Comparison of ENCODE assay signal across 23 mouse cellular contexts in genomic region chr4:124667476-124668033, GRCm38 (mm10). TPM values are rescaled to one million over a fixed set of nuclear protein-coding genes. Genes with fewer than 3 reads are reported as not detected.
A peak's percentile ranks its signal among the peaks of the same experiment; 100 is the strongest.
DNase-seq lines count a peak whose midpoint lies in the region; ATAC-seq lines count a peak whose summit lies in the region.
"Had no signal": no experiment of that assay in that cellular context is flagged by ENCODE, and none has a peak within 500 bp of the region (broad histone marks: within the 10 kb centered on the region; RNA-seq: fewer than 3 reads in every experiment).

No protein-coding gene starts in this region.

- DNase-seq in frontal cortex, postnatal 14 days (ENCODE audit: low spot score in 2 of 2) = no peak
- peak; percentile 56 for DNase-seq in neural tube, embryonic 11.5 days (ENCODE audit: low spot score)
- no peak for DNase-seq in hindbrain, embryonic 14.5 days (ENCODE audit: low spot score)
- DNase-seq in telencephalon, adult 2 months (ENCODE audit: low read depth, low spot score) = peak; percentile 40
- no peak for DNase-seq in left cerebral cortex, postnatal 14 days (ENCODE audit: low spot score in 2 of 2)
- DNase-seq: adrenal gland, adult 2 months; cerebellum, adult 9-10 months; heart, postnatal 36 days; kidney, postnatal 10 days; liver, embryonic 13.5 days; right cerebral cortex, adult 18-20 months had no signal

- H3K27me3 ChIP-seq in neural tube, embryonic 11.5 days (ENCODE audit: control insufficient read depth, insufficient read depth, low read length) = peaks cover 38% of the 10 kb centered on the region
- peaks cover 81% of the 10 kb centered on the region for H3K27me3 ChIP-seq in neural tube, embryonic 15.5 days (replicated peaks)
- H3K27me3 ChIP-seq in hindbrain, embryonic 14.5 days (ENCODE audit: control insufficient read depth, insufficient read depth, low read length) = peaks cover 34% of the 10 kb centered on the region

- peaks cover 32% of the 10 kb centered on the region for H3K4me1 ChIP-seq in neural tube, embryonic 11.5 days (ENCODE audit: control insufficient read depth, insufficient read depth, low read length)
- peaks cover 36% of the 10 kb centered on the region for H3K4me1 ChIP-seq in neural tube, embryonic 15.5 days
- H3K4me1 ChIP-seq in hindbrain, embryonic 14.5 days (replicated peaks; ENCODE audit: control insufficient read depth, insufficient read depth, low read length) = peaks cover 26% of the 10 kb centered on the region

- 14% methylated on average over 14 of the region's 14 CpGs for WGBS in neural tube, embryonic 11.5 days
- 17% methylated on average over 14 of the region's 14 CpGs for WGBS in neural tube, embryonic 15.5 days
- 16% methylated on average over 14 of the region's 14 CpGs for WGBS in hindbrain, embryonic 14.5 days

- H3K27ac ChIP-seq in neural tube, embryonic 11.5 days (ENCODE audit: low read depth, low read length) = peak overlapping the region; percentile 90
- H3K27ac ChIP-seq in neural tube, embryonic 15.5 days (replicated peaks) = no peak overlapping the region
- no peak overlapping the region for H3K27ac ChIP-seq in hindbrain, embryonic 14.5 days
- H3K27ac ChIP-seq: liver, embryonic 13.5 days had no signal

- intact Hi-C loops in left cerebral cortex, postnatal 14 days (cut with DNase I) = loop anchor here (5.0 kb wide), 1 partner anchor 710 kb away; no protein-coding TSS in a partner anchor

- ATAC-seq in frontal cortex, adult (ENCODE audit: low TSS enrichment) = peak; percentile 29; the same call in 1 of the 2 replicates
- ATAC-seq in neural tube, embryonic 11.5 days (ENCODE audit: insufficient read depth, low FRiP score, low TSS enrichment) = peak; percentile 64
- no peak for ATAC-seq in neural tube, embryonic 15.5 days (ENCODE audit: low FRiP score)
- no peak for ATAC-seq in hindbrain, embryonic 14.5 days (ENCODE audit: low FRiP score)
- ATAC-seq: intestine, embryonic 16.5 days had no signal

- no peak overlapping the region for H3K4me3 ChIP-seq in neural tube, embryonic 11.5 days (ENCODE audit: low read depth, low read length)
- no peak overlapping the region for H3K4me3 ChIP-seq in neural tube, embryonic 15.5 days (replicated peaks)
- H3K4me3 ChIP-seq in hindbrain, embryonic 14.5 days (replicated peaks; ENCODE audit: low read length) = no peak overlapping the region
- H3K4me3 ChIP-seq: heart, embryonic 12.5 days; liver, embryonic 13.5 days; myocyte had no signal

- H3K9me3 ChIP-seq in neural tube, embryonic 11.5 days (ENCODE audit: control insufficient read depth, low read length) = no peaks in the 10 kb centered on the region
- no peaks in the 10 kb centered on the region for H3K9me3 ChIP-seq in neural tube, embryonic 15.5 days (replicated peaks)
- no peaks in the 10 kb centered on the region for H3K9me3 ChIP-seq in hindbrain, embryonic 14.5 days (ENCODE audit: control insufficient read depth, low read length)
- H3K9me3 ChIP-seq: heart, embryonic 12.5 days; liver, embryonic 13.5 days had no signal

- no peaks in the 10 kb centered on the region for H3K36me3 ChIP-seq in neural tube, embryonic 11.5 days (ENCODE audit: control insufficient read depth, insufficient read depth, low read length)
- no peaks in the 10 kb centered on the region for H3K36me3 ChIP-seq in neural tube, embryonic 15.5 days
- H3K36me3 ChIP-seq in hindbrain, embryonic 14.5 days (replicated peaks; ENCODE audit: control insufficient read depth, insufficient read depth) = no peaks in the 10 kb centered on the region
- H3K36me3 ChIP-seq: heart, embryonic 12.5 days; liver, embryonic 13.5 days had no signal

- H3K4me2 ChIP-seq in neural tube, embryonic 11.5 days (ENCODE audit: low read depth) = peak overlapping the region; percentile 22; the same call in 1 of the 2 replicates
- no peak overlapping the region for H3K4me2 ChIP-seq in neural tube, embryonic 15.5 days
- no peak overlapping the region; the same call in 1 of the 2 replicates for H3K4me2 ChIP-seq in hindbrain, embryonic 14.5 days (replicated peaks)
- H3K4me2 ChIP-seq: heart, embryonic 12.5 days; liver, embryonic 13.5 days had no signal

- H3K9ac ChIP-seq in neural tube, embryonic 11.5 days (ENCODE audit: low read length) = peak overlapping the region; percentile 32; the same call in 1 of the 2 replicates
- no peak overlapping the region for H3K9ac ChIP-seq in neural tube, embryonic 15.5 days (replicated peaks)
- H3K9ac ChIP-seq in hindbrain, embryonic 14.5 days = 0 out of 2 replicates have a peak overlapping the region, but pooled peaks have one; percentile 10
- H3K9ac ChIP-seq: heart, embryonic 12.5 days; liver, embryonic 13.5 days had no signal

RNA-seq across cellular contexts. Expression of gene Pou3f1, which starts 10.9 kb away (rescaled TPM):
- 17.0 and 17.1 TPM in 2 replicates for polyA plus RNA-seq in neural tube, embryonic 11.5 days (2014; fragmentation: Nextera tagmentation; extraction: Ambion mirVana)
- 4.7 and 6.8 TPM in 2 replicates for polyA plus RNA-seq in neural tube, embryonic 15.5 days (2015; fragmentation: Nextera tagmentation; extraction: Ambion mirVana)
- polyA plus RNA-seq in hindbrain, embryonic 14.5 days (2014; fragmentation: Nextera tagmentation; extraction: Ambion mirVana) = 9.6 and 11.2 TPM in 2 replicates
- 10 to 100 TPM; 29.9 to 30.1 TPM for total RNA-seq in left cerebral cortex, postnatal 14 days (2021)
- total RNA-seq: megakaryocyte progenitor cell, adult 5-6 weeks; MEL had no signal
- polyA plus RNA-seq: liver, embryonic 13.5 days had no signal

RNA-seq across cellular contexts. Expression of gene Utp11, which starts 25.8 kb away (rescaled TPM):
- 54.0 and 56.7 TPM in 2 replicates for polyA plus RNA-seq in neural tube, embryonic 11.5 days (2014; fragmentation: Nextera tagmentation; extraction: Ambion mirVana)
- polyA plus RNA-seq in neural tube, embryonic 15.5 days (2015; fragmentation: Nextera tagmentation; extraction: Ambion mirVana) = 41.4 and 47.8 TPM in 2 replicates
- polyA plus RNA-seq in hindbrain, embryonic 14.5 days (2014; fragmentation: Nextera tagmentation; extraction: Ambion mirVana) = 33.5 and 33.6 TPM in 2 replicates
- total RNA-seq in left cerebral cortex, postnatal 14 days (2021) = 10 to 100 TPM; 14.1 to 14.3 TPM

RNA-seq across cellular contexts. Expression of gene Fhl3, which starts 32.9 kb away (rescaled TPM):
- 6.2 and 6.5 TPM in 2 replicates for polyA plus RNA-seq in neural tube, embryonic 11.5 days (2014; fragmentation: Nextera tagmentation; extraction: Ambion mirVana)
- 1.8 and 3.3 TPM in 2 replicates for polyA plus RNA-seq in neural tube, embryonic 15.5 days (2015; fragmentation: Nextera tagmentation; extraction: Ambion mirVana)
- 1.8 and 2.2 TPM in 2 replicates for polyA plus RNA-seq in hindbrain, embryonic 14.5 days (2014; fragmentation: Nextera tagmentation; extraction: Ambion mirVana)
- total RNA-seq in left cerebral cortex, postnatal 14 days (2021) = 1 to 10 TPM; 3.8 to 4.2 TPM

RNA-seq across cellular contexts. Expression of gene Sf3a3, which starts 47.0 kb away (rescaled TPM):
- polyA plus RNA-seq in neural tube, embryonic 11.5 days (2014; fragmentation: Nextera tagmentation; extraction: Ambion mirVana) = 196 TPM in 2 replicates
- 88.4 and 105 TPM in 2 replicates for polyA plus RNA-seq in neural tube, embryonic 15.5 days (2015; fragmentation: Nextera tagmentation; extraction: Ambion mirVana)
- polyA plus RNA-seq in hindbrain, embryonic 14.5 days (2014; fragmentation: Nextera tagmentation; extraction: Ambion mirVana) = 88.9 and 89.3 TPM in 2 replicates
- 10 to 100 TPM; 31.1 to 32.2 TPM for total RNA-seq in left cerebral cortex, postnatal 14 days (2021)

RNA-seq across cellular contexts. Expression of gene 3100002H09Rik, which starts 57.0 kb away (rescaled TPM):
- 0.54 and 0.57 TPM in 2 replicates for polyA plus RNA-seq in neural tube, embryonic 11.5 days (2014; fragmentation: Nextera tagmentation; extraction: Ambion mirVana)
- 0.28 and 0.42 TPM in 2 replicates for polyA plus RNA-seq in neural tube, embryonic 15.5 days (2015; fragmentation: Nextera tagmentation; extraction: Ambion mirVana)
- not detected in 2 replicates for polyA plus RNA-seq in hindbrain, embryonic 14.5 days (2014; fragmentation: Nextera tagmentation; extraction: Ambion mirVana)
- under 1 TPM; 0.40 to 0.55 TPM for total RNA-seq in left cerebral cortex, postnatal 14 days (2021)
- total RNA-seq: adrenal gland, adult 2 months; gastrocnemius, postnatal 4 days; heart, postnatal 36 days; megakaryocyte progenitor cell, adult 5-6 weeks; MEL had no signal
- polyA plus RNA-seq: adrenal gland, adult 2 months; heart, embryonic 12.5 days; intestine, embryonic 16.5 days; limb, embryonic 11.5 days; liver, embryonic 13.5 days; lung, embryonic 16.5 days; myocyte; spleen, adult 2 months; stomach, embryonic 16.5 days had no signal

Comparison
In these comparisons a context has a peak if more than half of its experiments do, and no peak if none do; other contexts are left out.
1. ATAC-seq: peak in frontal cortex, adult (single experiment) and neural tube, embryonic 11.5 days (single experiment); none in neural tube, embryonic 15.5 days (single experiment) and hindbrain, embryonic 14.5 days (single experiment).
2. DNase-seq: peak in neural tube, embryonic 11.5 days (single experiment) and telencephalon, adult 2 months (single experiment); none in frontal cortex, postnatal 14 days (0 of 2), hindbrain, embryonic 14.5 days (single experiment) and left cerebral cortex, postnatal 14 days (0 of 2).